Mouse (Mus musculus) thymus, postnatal 0 days (tissue): ENCODE data around the gene Zkscan3. TPM values are rescaled to one million over a fixed set of nuclear protein-coding genes. Genes with fewer than 3 reads are reported as not detected.
"Not testable (repeated sequence)": the region's sequence is repeated elsewhere in the genome, so short reads cannot be mapped to it uniquely, and the experiment has no call there.

Experiments used
- DNase-seq: peaks from one replicate; pipeline ENCODE4 v3.0.0-alpha.2; 2015; ENCODE audit warnings: low spot score
- microRNA counts: library from miRNA; unstranded; fragments of <30 nt; microRNA quantifications from one replicate; lab custom pipeline; 2015
- microRNA-seq: library from miRNA; unstranded; fragments of <30 nt; microRNA quantifications from one replicate; pipeline ENCODE4, GENCODE M21; 2016; ENCODE audit warnings: borderline number of aligned reads
- polyA plus RNA-seq: library from polyadenylated mRNA; unstranded; fragments of >200 nt; fragmentation: Nextera tagmentation; extraction: Ambion mirVana; gene quantifications from 2 replicates; pipeline ENCODE4 v1.2.1, GENCODE M21; 2015

Zkscan3 gene
- polyA plus RNA-seq, 1 experiment from 2014 or later, result 58.1 TPM

DNA sequence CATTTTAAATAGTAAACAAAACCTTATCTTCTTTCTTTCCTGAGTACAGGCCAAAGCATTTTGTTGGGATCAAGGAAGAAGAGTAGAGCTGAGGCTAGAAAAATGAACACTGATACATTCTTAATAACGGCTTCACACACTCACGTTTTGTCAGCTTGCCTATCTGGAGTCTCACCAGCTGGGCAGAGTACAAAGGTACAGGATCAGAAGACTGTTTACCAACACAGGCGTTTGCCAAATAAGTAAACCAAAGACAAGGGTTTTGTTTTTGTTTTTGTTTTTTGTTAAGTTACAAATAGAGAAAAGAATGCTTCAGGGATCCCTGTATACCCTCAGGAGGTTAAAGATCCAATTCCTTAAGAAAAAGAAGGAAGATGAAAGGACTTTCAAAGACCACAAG lies 1.4 kb downstream of the Zkscan3 start:
- no peak for DNase-seq

DNA sequence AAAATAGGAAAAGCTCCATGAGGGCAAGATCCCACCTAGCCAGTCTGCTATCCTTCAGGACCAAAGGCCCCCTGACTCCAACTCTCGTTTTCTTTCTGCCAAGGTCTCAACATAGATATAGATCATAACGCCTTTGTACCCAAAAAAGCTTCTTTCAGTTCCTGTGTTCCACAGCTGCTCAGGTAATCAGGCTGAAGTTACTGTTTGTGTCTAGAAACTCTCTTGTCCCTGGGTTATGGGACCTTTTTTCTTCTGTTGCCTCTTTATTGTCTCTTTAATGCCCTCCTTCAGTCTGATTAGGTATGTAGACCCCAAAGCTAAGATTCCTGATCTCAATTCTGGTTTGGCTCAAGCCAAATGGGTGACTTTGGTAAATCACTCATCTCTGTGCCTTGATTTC lies 5.1 kb downstream of the Zkscan3 start:
- no peak for DNase-seq

DNA sequence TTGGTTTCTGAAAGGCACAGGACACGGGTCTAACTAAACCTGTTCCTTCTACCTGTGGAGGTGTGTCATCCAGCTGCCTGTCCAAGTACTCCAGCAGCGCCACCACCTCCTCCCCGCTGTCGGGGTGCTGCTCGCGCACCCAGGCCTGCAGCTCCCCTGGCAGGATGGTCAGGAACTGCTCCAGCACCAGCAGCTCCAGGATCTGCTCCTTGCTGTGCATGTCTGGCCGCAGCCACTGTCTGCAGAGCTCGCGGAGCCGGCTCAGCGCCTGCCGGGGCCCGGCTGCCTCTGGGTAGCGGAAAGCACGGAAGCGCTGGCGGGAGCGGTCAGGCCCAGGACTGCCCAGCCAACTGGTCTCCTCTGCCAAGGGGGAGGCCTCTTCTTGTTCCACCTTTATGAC lies 6.5 kb downstream of the Zkscan3 start:
- DNase-seq, result not testable (repeated sequence)

DNA sequence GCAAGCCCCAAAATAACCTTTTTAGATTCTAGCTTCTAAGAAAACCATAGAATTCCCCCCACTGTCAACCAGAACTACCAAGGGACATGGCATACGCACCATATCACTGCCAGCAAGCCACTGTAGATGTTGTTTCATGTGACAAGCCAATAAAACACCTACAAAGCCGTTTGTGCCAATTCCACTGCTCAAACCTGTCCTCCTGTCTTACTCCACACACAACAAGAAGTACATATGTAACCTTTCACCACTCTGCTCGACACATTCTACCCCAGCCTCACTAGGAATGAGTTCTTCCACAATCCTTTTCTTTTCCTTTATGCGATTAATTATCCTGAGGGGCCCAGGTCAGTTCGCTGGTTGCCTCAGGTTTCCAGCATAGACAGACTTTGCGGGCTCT lies 6.9 kb downstream of the Zkscan3 start:
- DNase-seq, result no peak

GRCm38 (mm10) chr13:21395211-21395610 lies 7.3 kb downstream of the Zkscan3 start:
- no peak for DNase-seq

GRCm38 (mm10) chr13:21377773-21378172 lies 24.8 kb downstream of the Zkscan3 start:
- DNase-seq, result no peak

- no peak for DNase-seq
Measured at GRCm38 (mm10) chr13:21372700-21373099, 29.9 kb downstream of the Zkscan3 start.

- DNase-seq, result peak; percentile 33
Measured at GRCm38 (mm10) chr13:21366635-21367034, 35.9 kb downstream of the Zkscan3 start.

DNA sequence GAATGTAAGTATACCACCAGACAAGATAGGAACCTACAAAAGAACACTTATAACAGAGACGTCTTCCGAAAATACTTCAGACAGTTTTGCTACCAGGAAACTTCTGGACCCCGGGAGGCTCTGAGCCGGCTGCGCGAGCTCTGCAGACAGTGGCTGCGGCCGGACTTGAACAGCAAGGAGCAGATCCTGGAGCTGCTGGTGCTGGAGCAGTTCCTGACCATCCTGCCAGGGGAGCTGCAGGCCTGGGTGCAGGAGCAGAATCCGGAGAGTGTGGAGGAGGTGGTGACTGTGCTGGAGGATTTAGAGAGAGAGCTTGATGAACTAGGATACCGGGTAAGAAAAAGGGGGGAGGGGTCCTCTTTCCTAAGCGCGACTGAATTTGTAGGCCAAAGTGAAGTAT lies 38.8 kb downstream of the Zkscan3 start:
- DNase-seq, result no peak

DNA sequence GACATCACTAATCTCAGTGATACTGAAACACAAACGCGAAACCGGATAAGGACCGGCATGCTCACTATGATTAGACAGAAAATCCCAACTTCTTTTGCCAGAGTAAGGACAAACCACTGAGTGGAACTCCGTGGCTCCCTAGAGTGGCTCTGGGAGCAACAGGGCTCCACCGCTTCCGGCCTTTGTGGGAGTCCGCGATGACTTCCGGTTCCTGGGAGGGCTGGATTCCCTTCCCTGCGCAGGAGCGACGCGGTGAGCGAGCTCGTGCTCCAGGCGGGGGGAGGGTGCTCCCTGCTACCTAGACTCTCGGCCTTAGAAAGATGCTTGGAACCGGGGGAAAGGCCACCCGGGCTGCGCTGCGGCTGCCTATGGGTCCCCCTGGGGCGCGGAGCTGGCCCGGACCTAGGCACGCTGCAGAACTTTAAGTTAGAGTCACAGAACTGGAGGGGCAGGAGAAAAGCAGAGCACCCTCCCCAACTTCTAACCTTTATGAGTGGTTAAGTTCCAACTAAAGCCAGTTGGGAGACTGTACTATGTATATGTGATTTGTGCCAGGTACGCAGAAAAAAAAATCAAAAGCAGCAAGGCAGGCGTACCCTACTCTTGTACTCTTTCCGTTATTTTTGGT lies 39.8 kb downstream of the Zkscan3 start, which contains the start of gene Zscan12:
Gene Zscan12 (plus strand): TSS at position 200 of the 628 bp plus-strand sequence.
- peak; percentile 83 for DNase-seq

DNA sequence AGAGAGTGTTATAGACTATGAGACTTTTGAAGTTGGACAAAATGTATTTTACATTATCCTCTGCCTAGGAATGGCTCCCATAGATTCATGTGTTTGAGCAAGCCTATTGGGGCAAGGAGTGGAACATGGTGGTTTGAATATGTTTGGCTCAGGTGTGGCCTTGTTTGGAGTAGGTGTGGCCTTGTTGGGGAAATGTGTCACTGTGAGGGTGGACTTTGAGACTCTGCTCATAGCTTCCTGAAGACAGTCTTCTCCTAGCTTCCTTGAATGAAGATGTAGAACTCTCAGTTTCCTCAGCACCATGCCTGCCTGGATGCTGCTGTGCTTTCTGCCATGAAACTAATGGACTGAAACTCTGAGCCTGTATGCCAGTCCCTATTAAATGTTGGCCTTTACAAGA lies 52.0 kb downstream of the Zkscan3 start:
- DNase-seq, result no peak

DNA sequence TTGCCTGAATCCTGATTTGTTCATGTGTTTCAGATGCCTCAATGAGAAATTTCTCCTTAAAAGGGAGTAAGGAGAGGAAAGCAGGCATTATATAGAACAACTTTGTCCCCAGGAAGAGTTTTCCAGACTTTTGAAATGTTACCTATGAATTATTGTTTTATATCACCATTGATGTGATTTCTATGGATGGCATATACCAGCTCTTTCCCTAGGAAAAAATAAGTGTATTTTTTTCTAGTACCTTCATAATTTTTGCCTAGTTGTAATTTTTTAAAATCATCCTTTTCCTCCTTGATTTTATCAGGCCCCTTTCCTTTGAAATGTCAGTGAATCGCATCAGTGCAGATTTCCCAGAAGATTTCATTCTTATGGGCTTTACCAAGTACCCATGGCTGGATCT lies 55.9 kb downstream of the Zkscan3 start, which contains the start of gene Olfr1367:
Gene Olfr1367 (plus strand): TSS at position 301 of the 400 bp plus-strand sequence.
- no peak for DNase-seq

MicroRNAs within 50 kb of the gene (microRNA counts, 519-probe panel; counts per million panel counts)
- 473 counts per million, percentile 71 among the panel's probes with 10 or more counts for microRNA mmu-miR-1896 (lab: Ali Mortazavi, UCI)

Small RNA genes lying within 50 kb of the gene (microRNA-seq; reads per million reads assigned to microRNA genes)
- gene Mir1896 (not detected), gene Mir6942 (not detected)

Other genes with a start within 250 kb of the Zkscan3 start
- 160 and 174 TPM in 2 replicates for gene Trim27, start 223.3 kb downstream of the Zkscan3 start, polyA plus RNA-seq
- not detected in 2 replicates for gene Gpx5, start 110.0 kb downstream of the Zkscan3 start, polyA plus RNA-seq
- gene Gpx6, start 90.6 kb downstream of the Zkscan3 start, polyA plus RNA-seq, result 1.7 and 1.9 TPM in 2 replicates
- not detected in 2 replicates for gene Olfr1367, start 55.8 kb downstream of the Zkscan3 start, polyA plus RNA-seq
- 10.4 and 11.3 TPM in 2 replicates for gene Zscan12, start 39.9 kb downstream of the Zkscan3 start, polyA plus RNA-seq
- gene Pgbd1, start 38.3 kb upstream of the Zkscan3 start, polyA plus RNA-seq, result 1.4 and 1.5 TPM in 2 replicates
- gene Zscan26, start 51.0 kb upstream of the Zkscan3 start, polyA plus RNA-seq, result 18.1 and 23.6 TPM in 2 replicates
- gene Nkapl, start 65.8 kb upstream of the Zkscan3 start, polyA plus RNA-seq, result 0.82 and 1.3 TPM in 2 replicates
- gene Zkscan4, start 76.2 kb upstream of the Zkscan3 start, polyA plus RNA-seq, result 1.1 and 1.2 TPM in 2 replicates
- gene Gm10065, start 76.7 kb upstream of the Zkscan3 start, polyA plus RNA-seq, result not detected in 2 replicates
- 0.22 TPM in 2 replicates for gene AK157302, start 92.5 kb upstream of the Zkscan3 start, polyA plus RNA-seq
- gene Gm11273, start 98.7 kb upstream of the Zkscan3 start, polyA plus RNA-seq, result 4.9 and 9.3 TPM in 2 replicates
- 3.2 and 4.4 TPM in 2 replicates for gene Zkscan8, start 128.4 kb upstream of the Zkscan3 start, polyA plus RNA-seq
- gene Olfr1366, start 140.1 kb upstream of the Zkscan3 start, polyA plus RNA-seq, result 0.04 TPM in 1 of 2 replicates, not detected in the other
- not detected in 2 replicates for gene Olfr1535, start 157.1 kb upstream of the Zkscan3 start, polyA plus RNA-seq
- not detected in 2 replicates for gene Olfr1364, start 179.0 kb upstream of the Zkscan3 start, polyA plus RNA-seq
- not detected in 2 replicates for gene Olfr1362, start 211.3 kb upstream of the Zkscan3 start, polyA plus RNA-seq
- not detected in 2 replicates for gene Olfr11, start 239.8 kb upstream of the Zkscan3 start, polyA plus RNA-seq